Mouse (Mus musculus): ENCODE measurements around the gene S100a9.

S100a9 gene

GRCm38 (mm10) chr3:90695613-90696012 lies at the start of gene S100a9:
Gene S100a9, minus strand, starts transcription at chr3:90695721.
- no peaks in the 10 kb centered on the region for H3K27me3 ChIP-seq (ENCODE audit: control insufficient read depth, insufficient read depth, low read length, poor library complexity, severe bottlenecking)
- no peaks in the 10 kb centered on the region for H3K36me3 ChIP-seq (ENCODE audit: control insufficient read depth, insufficient read depth, low read length, poor library complexity, severe bottlenecking)
- no peak for DNase-seq (ENCODE audit: low read depth, low spot score)

- DNase-seq (ENCODE audit: low read depth, low spot score): no peak
- no peaks in the 10 kb centered on the region for H3K36me3 ChIP-seq (ENCODE audit: control insufficient read depth, insufficient read depth, low read length, poor library complexity, severe bottlenecking)
- no peaks in the 10 kb centered on the region for H3K27me3 ChIP-seq (ENCODE audit: control insufficient read depth, insufficient read depth, low read length, poor library complexity, severe bottlenecking)
Observed at GRCm38 (mm10) chr3:90726606-90727005, 31.1 kb upstream of the S100a9 start, which contains the start of gene Pglyrp4. Gene Pglyrp4, plus strand, starts transcription at chr3:90726906.

- Histone ChIP-seq H3K36me3 (ENCODE audit: control insufficient read depth, insufficient read depth, low read length, poor library complexity, severe bottlenecking) (no peaks in the 10 kb centered on the region), H3K27me3 (ENCODE audit: control insufficient read depth, insufficient read depth, low read length, poor library complexity, severe bottlenecking) (no peaks in the 10 kb centered on the region)
- peak; percentile 90 for DNase-seq (ENCODE audit: low read depth, low spot score)
Observed at GRCm38 (mm10) chr3:90709591-90710460, 14.3 kb upstream of the S100a9 start.

GRCm38 (mm10) chr3:90708523-90709202 lies 13.1 kb upstream of the S100a9 start:
- DNase-seq (ENCODE audit: low read depth, low spot score): peak; percentile 46
- Histone ChIP-seq H3K27me3 (ENCODE audit: control insufficient read depth, insufficient read depth, low read length, poor library complexity, severe bottlenecking) (no peaks in the 10 kb centered on the region), H3K36me3 (ENCODE audit: control insufficient read depth, insufficient read depth, low read length, poor library complexity, severe bottlenecking) (no peaks in the 10 kb centered on the region)

- no peak for DNase-seq (ENCODE audit: low read depth, low spot score)
- Histone ChIP-seq H3K36me3 (ENCODE audit: control insufficient read depth, insufficient read depth, low read length, poor library complexity, severe bottlenecking) (no peaks in the 10 kb centered on the region), H3K27me3 (ENCODE audit: control insufficient read depth, insufficient read depth, low read length, poor library complexity, severe bottlenecking) (no peaks in the 10 kb centered on the region)
Observed at GRCm38 (mm10) chr3:90702244-90702643, 6.7 kb upstream of the S100a9 start.

- no peaks in the 10 kb centered on the region for H3K27me3 ChIP-seq (ENCODE audit: control insufficient read depth, insufficient read depth, low read length, poor library complexity, severe bottlenecking)
- H3K36me3 ChIP-seq (ENCODE audit: control insufficient read depth, insufficient read depth, low read length, poor library complexity, severe bottlenecking): no peaks in the 10 kb centered on the region
- DNase-seq (ENCODE audit: low read depth, low spot score): no peak
Observed at GRCm38 (mm10) chr3:90693496-90693895, 2.0 kb downstream of the S100a9 start.

- no peaks in the 10 kb centered on the region for H3K36me3 ChIP-seq (ENCODE audit: control insufficient read depth, insufficient read depth, low read length, poor library complexity, severe bottlenecking)
- DNase-seq (ENCODE audit: low read depth, low spot score): no peak
- no peaks in the 10 kb centered on the region for H3K27me3 ChIP-seq (ENCODE audit: control insufficient read depth, insufficient read depth, low read length, poor library complexity, severe bottlenecking)
Observed at GRCm38 (mm10) chr3:90686835-90687234, 8.7 kb downstream of the S100a9 start.

- no peaks in the 10 kb centered on the region for H3K36me3 ChIP-seq (ENCODE audit: control insufficient read depth, insufficient read depth, low read length, poor library complexity, severe bottlenecking)
- no peaks in the 10 kb centered on the region for H3K27me3 ChIP-seq (ENCODE audit: control insufficient read depth, insufficient read depth, low read length, poor library complexity, severe bottlenecking)
- no peak for DNase-seq (ENCODE audit: low read depth, low spot score)
Observed at GRCm38 (mm10) chr3:90683929-90684328, 11.6 kb downstream of the S100a9 start.

- Histone ChIP-seq H3K27me3 (ENCODE audit: control insufficient read depth, insufficient read depth, low read length, poor library complexity, severe bottlenecking) (peaks cover 2% of the 10 kb centered on the region; the same call in 1 of the 2 replicates), H3K36me3 (ENCODE audit: control insufficient read depth, insufficient read depth, low read length, poor library complexity, severe bottlenecking) (no peaks in the 10 kb centered on the region)
- no peak for DNase-seq (ENCODE audit: low read depth, low spot score)
Observed at GRCm38 (mm10) chr3:90678656-90679055, 16.9 kb downstream of the S100a9 start.

GRCm38 (mm10) chr3:90668846-90669245 lies 26.7 kb downstream of the S100a9 start, which contains the start of gene S100a8:
Gene S100a8, plus strand, starts transcription at chr3:90668978.
- no peaks in the 10 kb centered on the region for H3K27me3 ChIP-seq (ENCODE audit: control insufficient read depth, insufficient read depth, low read length, poor library complexity, severe bottlenecking)
- no peaks in the 10 kb centered on the region for H3K36me3 ChIP-seq (ENCODE audit: control insufficient read depth, insufficient read depth, low read length, poor library complexity, severe bottlenecking)
- no peak for DNase-seq (ENCODE audit: low read depth, low spot score)

GRCm38 (mm10) chr3:90664219-90664618 lies 31.3 kb downstream of the S100a9 start:
- DNase-seq (ENCODE audit: low read depth, low spot score): peak; percentile 9
- Histone ChIP-seq H3K27me3 (ENCODE audit: control insufficient read depth, insufficient read depth, low read length, poor library complexity, severe bottlenecking) (no peaks in the 10 kb centered on the region), H3K36me3 (ENCODE audit: control insufficient read depth, insufficient read depth, low read length, poor library complexity, severe bottlenecking) (no peaks in the 10 kb centered on the region)

- Histone ChIP-seq H3K27me3 (ENCODE audit: control insufficient read depth, insufficient read depth, low read length, poor library complexity, severe bottlenecking) (no peaks in the 10 kb centered on the region), H3K36me3 (ENCODE audit: control insufficient read depth, insufficient read depth, low read length, poor library complexity, severe bottlenecking) (no peaks in the 10 kb centered on the region)
- no peak for DNase-seq (ENCODE audit: low read depth, low spot score)
Observed at GRCm38 (mm10) chr3:90659364-90660044, 36.0 kb downstream of the S100a9 start.

- DNase-seq (ENCODE audit: low read depth, low spot score): peak; percentile 15
- no peaks in the 10 kb centered on the region for H3K36me3 ChIP-seq (ENCODE audit: control insufficient read depth, insufficient read depth, low read length, poor library complexity, severe bottlenecking)
- no peaks in the 10 kb centered on the region for H3K27me3 ChIP-seq (ENCODE audit: control insufficient read depth, insufficient read depth, low read length, poor library complexity, severe bottlenecking)
Observed at GRCm38 (mm10) chr3:90657405-90657804, 38.1 kb downstream of the S100a9 start.

- no peaks in the 10 kb centered on the region for H3K36me3 ChIP-seq (ENCODE audit: control insufficient read depth, insufficient read depth, low read length, poor library complexity, severe bottlenecking)
- no peak for DNase-seq (ENCODE audit: low read depth, low spot score)
- H3K27me3 ChIP-seq (ENCODE audit: control insufficient read depth, insufficient read depth, low read length, poor library complexity, severe bottlenecking): no peaks in the 10 kb centered on the region; the same call in 1 of the 2 replicates
Observed at GRCm38 (mm10) chr3:90653717-90654116, 41.8 kb downstream of the S100a9 start, which contains the start of gene S100a7a. Gene S100a7a, plus strand, starts transcription at chr3:90654017.
